Comparison of ENCODE assay signal across 19 mouse cellular contexts in genomic region chr6:118323052-118323451, GRCm38 (mm10).
DNase-seq lines count a peak whose midpoint lies in the region; ATAC-seq lines count a peak whose summit lies in the region.
"Had no signal": no experiment of that assay in that cellular context is flagged by ENCODE, and none has a peak within 500 bp of the region (broad histone marks: within the 10 kb centered on the region; RNA-seq: fewer than 3 reads in every experiment).

No protein-coding gene starts in this region.

- no peak for ATAC-seq in hindbrain, embryonic 11.5 days (ENCODE audit: low FRiP score)
- ATAC-seq in embryonic facial prominence, embryonic 15.5 days (ENCODE audit: insufficient number of reproducible peaks, low FRiP score, low TSS enrichment, low read depth) = peak; percentile 76; the same call in 1 of the 2 replicates
- ATAC-seq: CD4-positive, CD25-positive, alpha-beta regulatory T cell, adult 4 months; inflammation-experienced regulatory T-cells, adult 6 months; liver, embryonic 12.5 days; midbrain, embryonic 15.5 days had no signal

- no peak overlapping the region for H3K4me3 ChIP-seq in hindbrain, embryonic 10.5 days
- no peak overlapping the region for H3K4me3 ChIP-seq in hindbrain, embryonic 11.5 days (ENCODE audit: low read depth, low read length)
- no peak overlapping the region for H3K4me3 ChIP-seq in embryonic facial prominence, embryonic 15.5 days (replicated peaks)
- H3K4me3 ChIP-seq: heart, embryonic 15.5 days; kidney, embryonic 15.5 days; liver, embryonic 12.5 days; lung, embryonic 15.5 days; midbrain, embryonic 15.5 days; neural tube, embryonic 12.5 days had no signal

- H3K27ac ChIP-seq in hindbrain, embryonic 10.5 days = 0 out of 2 replicates have a peak overlapping the region, but pooled peaks have one; percentile 2
- H3K27ac ChIP-seq in hindbrain, embryonic 11.5 days (ENCODE audit: low read depth, low read length) = no peak overlapping the region
- H3K27ac ChIP-seq in embryonic facial prominence, embryonic 15.5 days (replicated peaks) = no peak overlapping the region
- H3K27ac ChIP-seq: heart, embryonic 15.5 days; kidney, embryonic 15.5 days; liver, embryonic 12.5 days; lung, embryonic 15.5 days; midbrain, embryonic 15.5 days; neural tube, embryonic 12.5 days had no signal

- 80% methylated on average over 6 of the region's 6 CpGs for WGBS in hindbrain, embryonic 10.5 days
- 68% methylated on average over 6 of the region's 6 CpGs for WGBS in hindbrain, embryonic 11.5 days
- 62% methylated on average over 6 of the region's 6 CpGs for WGBS in embryonic facial prominence, embryonic 15.5 days

- H3K36me3 ChIP-seq in hindbrain, embryonic 10.5 days = no peaks in the 10 kb centered on the region
- no peaks in the 10 kb centered on the region for H3K36me3 ChIP-seq in hindbrain, embryonic 11.5 days (ENCODE audit: control insufficient read depth, insufficient read depth, low read length)
- H3K36me3 ChIP-seq in embryonic facial prominence, embryonic 15.5 days = no peaks in the 10 kb centered on the region
- H3K36me3 ChIP-seq: heart, embryonic 15.5 days; kidney, embryonic 15.5 days; liver, embryonic 12.5 days; lung, embryonic 15.5 days; midbrain, embryonic 15.5 days; neural tube, embryonic 12.5 days had no signal

- no peak for DNase-seq in hindbrain, embryonic 10.5 days (ENCODE audit: low spot score)
- DNase-seq in hindbrain, embryonic 11.5 days (ENCODE audit: low spot score) = no peak
- peak; percentile 55 for DNase-seq in heart, adult 8-10 months (ENCODE audit: low spot score)
- DNase-seq in skeletal muscle tissue, adult 2 months (ENCODE audit: low read depth, low spot score) = peak; percentile 84
- DNase-seq in kidney, postnatal 4 days = no peak
- no peak for DNase-seq in layer of hippocampus, adult 9-10 months (ENCODE audit: low spot score)
- DNase-seq in kidney, postnatal 25 days = no peak
- DNase-seq: adrenal gland, postnatal 14 days; cerebellum, adult 9-11 months; thymus, postnatal 14 days had no signal

- H3K4me1 ChIP-seq in hindbrain, embryonic 10.5 days (replicated peaks) = peaks cover 5% of the 10 kb centered on the region
- H3K4me1 ChIP-seq in hindbrain, embryonic 11.5 days (replicated peaks; ENCODE audit: control insufficient read depth, insufficient read depth, low read length) = no peaks in the 10 kb centered on the region
- H3K4me1 ChIP-seq in embryonic facial prominence, embryonic 15.5 days = no peaks in the 10 kb centered on the region
- H3K4me1 ChIP-seq: heart, embryonic 15.5 days; kidney, embryonic 15.5 days; liver, embryonic 12.5 days; lung, embryonic 15.5 days; midbrain, embryonic 15.5 days; neural tube, embryonic 12.5 days had no signal

- H3K9ac ChIP-seq in hindbrain, embryonic 11.5 days (ENCODE audit: low read depth, low read length) = no peak overlapping the region
- no peak overlapping the region for H3K9ac ChIP-seq in embryonic facial prominence, embryonic 15.5 days
- H3K9ac ChIP-seq: heart, embryonic 15.5 days; kidney, embryonic 15.5 days; liver, embryonic 12.5 days; lung, embryonic 15.5 days; midbrain, embryonic 15.5 days; neural tube, embryonic 12.5 days had no signal

- no peaks in the 10 kb centered on the region for H3K27me3 ChIP-seq in hindbrain, embryonic 10.5 days (ENCODE audit: insufficient read depth, poor library complexity, severe bottlenecking)
- no peaks in the 10 kb centered on the region for H3K27me3 ChIP-seq in hindbrain, embryonic 11.5 days (ENCODE audit: control insufficient read depth, insufficient read depth, low read length)
- no peaks in the 10 kb centered on the region for H3K27me3 ChIP-seq in embryonic facial prominence, embryonic 15.5 days
- H3K27me3 ChIP-seq: heart, embryonic 15.5 days; kidney, embryonic 15.5 days; liver, embryonic 12.5 days; lung, embryonic 15.5 days; midbrain, embryonic 15.5 days; neural tube, embryonic 12.5 days had no signal

- no peak overlapping the region for H3K4me2 ChIP-seq in hindbrain, embryonic 11.5 days (replicated peaks; ENCODE audit: low read depth, low read length)
- H3K4me2 ChIP-seq in embryonic facial prominence, embryonic 15.5 days (replicated peaks) = no peak overlapping the region
- H3K4me2 ChIP-seq: heart, embryonic 15.5 days; kidney, embryonic 15.5 days; liver, embryonic 12.5 days; lung, embryonic 15.5 days; midbrain, embryonic 15.5 days; neural tube, embryonic 12.5 days had no signal

- no peaks in the 10 kb centered on the region for H3K9me3 ChIP-seq in hindbrain, embryonic 10.5 days
- H3K9me3 ChIP-seq in hindbrain, embryonic 11.5 days (ENCODE audit: control insufficient read depth, low read length) = no peaks in the 10 kb centered on the region
- no peaks in the 10 kb centered on the region for H3K9me3 ChIP-seq in embryonic facial prominence, embryonic 15.5 days (replicated peaks)
- H3K9me3 ChIP-seq: heart, embryonic 15.5 days; kidney, embryonic 15.5 days; liver, embryonic 12.5 days; lung, embryonic 15.5 days; midbrain, embryonic 15.5 days; neural tube, embryonic 12.5 days had no signal

Comparison
In these comparisons a context has a peak if more than half of its experiments do, and no peak if none do; other contexts are left out.
1. DNase-seq: peak in heart, adult 8-10 months (single experiment) and skeletal muscle tissue, adult 2 months (single experiment); none in hindbrain, embryonic 10.5 days (single experiment), hindbrain, embryonic 11.5 days (single experiment), kidney, postnatal 4 days (0 of 2), layer of hippocampus, adult 9-10 months (single experiment) and kidney, postnatal 25 days (0 of 2).